Mouse (Mus musculus) forebrain, embryonic 16.5 days (tissue): ENCODE data around the gene Trim50. TPM values are rescaled to one million over a fixed set of nuclear protein-coding genes. Genes with fewer than 3 reads are reported as not detected.
"Not testable (repeated sequence)": the region's sequence is repeated elsewhere in the genome, so short reads cannot be mapped to it uniquely, and the experiment has no call there.

Source experiments
- ATAC-seq: fragments of 200-750 bp; cut with Nextera tagmentation; 2 replicates; pipeline ENCODE4 v1.8.0; 2017; ENCODE audit warnings: mild to moderate bottlenecking, moderate library complexity
- H3K27ac ChIP-seq: fragments of 300-500 bp; sonication (generic); 2 replicates; pipeline ENCODE4 v1.5.1; 2014; ENCODE audit warnings: low read length, control low read depth
- H3K27me3 ChIP-seq: fragments of 300-500 bp; sonication (generic); replicated peaks from 2 replicates; pipeline ENCODE4 v1.6.1; 2014; ENCODE audit warnings: low read length; ENCODE audit not compliant: control insufficient read depth, insufficient read depth
- H3K36me3 ChIP-seq: fragments of 300-500 bp; sonication (generic); 2 replicates; pipeline ENCODE4 v1.6.1; 2014; ENCODE audit not compliant: control insufficient read depth, insufficient read depth
- H3K4me1 ChIP-seq: fragments of 300-500 bp; sonication (generic); replicated peaks from 2 replicates; pipeline ENCODE4 v1.6.1; 2014; ENCODE audit warnings: low read length; ENCODE audit not compliant: control insufficient read depth, insufficient read depth
- H3K4me2 ChIP-seq: fragments of 300-500 bp; sonication (generic); 2 replicates; pipeline ENCODE4 v1.6.1; 2014; ENCODE audit warnings: mild to moderate bottlenecking, low read length, control low read depth
- H3K4me3 ChIP-seq: fragments of 300-500 bp; sonication (generic); replicated peaks from 2 replicates; pipeline ENCODE4 v1.5.1; 2014; ENCODE audit warnings: mild to moderate bottlenecking, low read length, control low read depth
- H3K9ac ChIP-seq: fragments of 300-500 bp; sonication (generic); replicated peaks from 2 replicates; pipeline ENCODE4 v1.6.1; 2014; ENCODE audit warnings: low read depth, low read length, control low read depth
- H3K9me3 ChIP-seq: fragments of 300-500 bp; sonication (generic); 2 replicates; pipeline ENCODE4 v1.6.1; 2016; ENCODE audit warnings: low read length; ENCODE audit not compliant: control insufficient read depth
- WGBS: fragments of 180-500 bp; shearing (Covaris S2); extraction: QIAGEN DNeasy Blood & Tissue Kit; methylation state at CpG from one replicate; pipeline ENCODE4 v1.1.7; 2014; 5-methylcytosine and 5-hydroxymethylcytosine counted together
- polyA plus RNA-seq: library from polyadenylated mRNA; unstranded; fragments of >200 nt; fragmentation: Nextera tagmentation; extraction: Ambion mirVana; gene quantifications from 2 replicates; pipeline ENCODE4 v1.2.1, GENCODE M21; 2015

The Trim50 gene
- polyA plus RNA-seq, 1 experiment from 2014 or later: not detected

- no peaks in the 10 kb centered on the region for H3K4me1 ChIP-seq
- H3K4me2 ChIP-seq: no peak overlapping the region
- no peak for ATAC-seq
- H3K9ac ChIP-seq: no peak overlapping the region
- H3K27me3 ChIP-seq: no peaks in the 10 kb centered on the region
- no peak overlapping the region for H3K27ac ChIP-seq
- H3K4me3 ChIP-seq: no peak overlapping the region
- 0 out of 2 replicates have a peak, but pooled peaks cover 4% of the 10 kb centered on the region for H3K9me3 ChIP-seq
- no peaks in the 10 kb centered on the region for H3K36me3 ChIP-seq
- 88% methylated on average over 2 of the region's 2 CpGs for whole genome bisulfite sequencing
Measured at GRCm38 (mm10) chr5:135359772-135360171, 6.7 kb downstream of the Trim50 start.

GRCm38 (mm10) chr5:135362572-135362971, 9.5 kb downstream of the Trim50 start:
- Histone ChIP-seq H3K9ac (no peak overlapping the region), H3K9me3 (0 out of 2 replicates have a peak, but pooled peaks cover 2% of the 10 kb centered on the region), H3K27me3 (no peaks in the 10 kb centered on the region), H3K4me3 (no peak overlapping the region), H3K4me1 (no peaks in the 10 kb centered on the region), H3K36me3 (no peaks in the 10 kb centered on the region), H3K4me2 (no peak overlapping the region), H3K27ac (no peak overlapping the region)
- ATAC-seq: no peak
- WGBS: 83% methylated on average over 3 of the region's 3 CpGs

GRCm38 (mm10) chr5:135363540-135363939, 10.4 kb downstream of the Trim50 start:
- H3K4me1 ChIP-seq: no peaks in the 10 kb centered on the region
- H3K4me3 ChIP-seq: no peak overlapping the region
- H3K27ac ChIP-seq: no peak overlapping the region
- H3K4me2 ChIP-seq: no peak overlapping the region
- no peaks in the 10 kb centered on the region for H3K36me3 ChIP-seq
- H3K27me3 ChIP-seq: no peaks in the 10 kb centered on the region
- H3K9ac ChIP-seq: no peak overlapping the region
- no peaks in the 10 kb centered on the region for H3K9me3 ChIP-seq
- WGBS: 26% methylated on average over 12 of the region's 12 CpGs
- no peak for ATAC-seq

- H3K36me3 ChIP-seq: peaks cover 9% of the 10 kb centered on the region
- WGBS: 59% methylated on average over 6 of the region's 6 CpGs
- H3K4me3 ChIP-seq: no peak overlapping the region
- H3K4me2 ChIP-seq: no peak overlapping the region
- no peak for ATAC-seq
- H3K4me1 ChIP-seq: peaks cover 14% of the 10 kb centered on the region
- no peaks in the 10 kb centered on the region for H3K9me3 ChIP-seq
- H3K27me3 ChIP-seq: no peaks in the 10 kb centered on the region
- H3K9ac ChIP-seq: no peak overlapping the region
- no peak overlapping the region for H3K27ac ChIP-seq
Measured at GRCm38 (mm10) chr5:135367841-135368240, 14.7 kb downstream of the Trim50 start.

GRCm38 (mm10) chr5:135368312-135368711, 15.2 kb downstream of the Trim50 start:
- no peak overlapping the region for H3K4me2 ChIP-seq
- no peak overlapping the region for H3K27ac ChIP-seq
- no peak for ATAC-seq
- 82% methylated on average over 6 of the region's 6 CpGs for WGBS
- no peak overlapping the region for H3K4me3 ChIP-seq
- peaks cover 13% of the 10 kb centered on the region for H3K36me3 ChIP-seq
- H3K9ac ChIP-seq: no peak overlapping the region
- no peaks in the 10 kb centered on the region for H3K9me3 ChIP-seq
- H3K27me3 ChIP-seq: no peaks in the 10 kb centered on the region
- H3K4me1 ChIP-seq: peaks cover 14% of the 10 kb centered on the region

GRCm38 (mm10) chr5:135369196-135369595, 16.1 kb downstream of the Trim50 start:
- H3K9me3 ChIP-seq, H3K27me3 ChIP-seq, H3K27ac ChIP-seq: not testable (repeated sequence)
- Histone ChIP-seq H3K4me2 (peak overlapping the region; percentile 82), H3K9ac (peak overlapping the region; percentile 79), H3K4me3 (peak overlapping the region; percentile 74), H3K36me3 (peaks cover 20% of the 10 kb centered on the region), H3K4me1 (peaks cover 14% of the 10 kb centered on the region)
- WGBS: 58% methylated on average over 9 of the region's 9 CpGs
- ATAC-seq: peak; percentile 37; the same call in 1 of the 2 replicates

- H3K9me3 ChIP-seq: no peaks in the 10 kb centered on the region
- no peaks in the 10 kb centered on the region for H3K27me3 ChIP-seq
- peak within 1 kb of the TSS; percentile 74 for H3K4me3 ChIP-seq
- H3K36me3 ChIP-seq: peaks cover 24% of the 10 kb centered on the region
- peak within 1 kb of the TSS; percentile 82 for H3K4me2 ChIP-seq
- peak within 1 kb of the TSS; percentile 78 for H3K27ac ChIP-seq
- WGBS: under 1% methylated on average over 62 of the region's 64 CpGs
- peak within 1 kb of the TSS; percentile 79 for H3K9ac ChIP-seq
- ATAC-seq: peak; percentile 77
- peaks cover 14% of the 10 kb centered on the region for H3K4me1 ChIP-seq
Measured at GRCm38 (mm10) chr5:135369787-135370654, 16.9 kb downstream of the Trim50 start, which contains the start of gene Nsun5. Gene Nsun5 (plus strand): TSS chr5:135369953.

- WGBS: 94% methylated on average over 13 of the region's 13 CpGs
- no peak overlapping the region for H3K4me2 ChIP-seq
- ATAC-seq: no peak
Measured at GRCm38 (mm10) chr5:135371195-135371594, 18.1 kb downstream of the Trim50 start.

GRCm38 (mm10) chr5:135373601-135374000, 20.5 kb downstream of the Trim50 start:
- Histone ChIP-seq H3K36me3 (peaks cover 36% of the 10 kb centered on the region), H3K27ac (no peak overlapping the region), H3K4me2 (no peak overlapping the region), H3K27me3 (no peaks in the 10 kb centered on the region), H3K9ac (no peak overlapping the region), H3K4me3 (no peak overlapping the region), H3K4me1 (peaks cover 14% of the 10 kb centered on the region), H3K9me3 (no peaks in the 10 kb centered on the region)
- ATAC-seq: no peak
- WGBS: 95% methylated on average over 5 of the region's 5 CpGs

More at GRCm38 (mm10) chr5:135371195-135371594, 18.1 kb downstream of the Trim50 start:
- Histone ChIP-seq H3K4me1 (peaks cover 14% of the 10 kb centered on the region), H3K27ac (no peak overlapping the region), H3K9ac (no peak overlapping the region), H3K27me3 (no peaks in the 10 kb centered on the region), H3K36me3 (peaks cover 24% of the 10 kb centered on the region), H3K4me3 (no peak overlapping the region), H3K9me3 (no peaks in the 10 kb centered on the region)
